Comparison of ENCODE assay signal across 25 mouse cellular contexts in genomic region chr11:95080783-95081182, GRCm38 (mm10). TPM values are rescaled to one million over a fixed set of nuclear protein-coding genes. Genes with fewer than 3 reads are reported as not detected.
DNase-seq lines count a peak whose midpoint lies in the region; ATAC-seq and TF ChIP-seq lines count a peak whose summit lies in the region.
"Had no signal": no experiment of that assay in that cellular context is flagged by ENCODE, and none has a peak within 500 bp of the region (broad histone marks: within the 10 kb centered on the region; RNA-seq: fewer than 3 reads in every experiment).

No protein-coding gene starts in this region.

- no peak overlapping the region for H3K4me2 ChIP-seq in kidney, embryonic 16.5 days (replicated peaks; ENCODE audit: low read depth, low read length)
- no peak overlapping the region for H3K4me2 ChIP-seq in lung, postnatal 0 days (replicated peaks; ENCODE audit: low read depth, low read length)
- H3K4me2 ChIP-seq: embryonic facial prominence, embryonic 12.5 days; embryonic facial prominence, embryonic 15.5 days; hindbrain, embryonic 12.5 days; hindbrain, embryonic 15.5 days had no signal

- TF ChIP-seq POLR2A in kidney, adult 2 months (IDR thresholded peaks at IDR 0.05; ENCODE audit: low read depth, low read length): no peak
- TF ChIP-seq POLR2A in lung, adult 2 months (IDR thresholded peaks at IDR 0.05; ENCODE audit: borderline replicate concordance, extremely low read depth, low read depth, low read length): no peak

- no peaks in the 10 kb centered on the region for H3K36me3 ChIP-seq in kidney, adult 2 months (ENCODE audit: control insufficient read depth, insufficient read depth, low read length)
- no peaks in the 10 kb centered on the region for H3K36me3 ChIP-seq in kidney, embryonic 16.5 days (ENCODE audit: insufficient read depth, low read length)
- H3K36me3 ChIP-seq in lung, postnatal 0 days (ENCODE audit: insufficient read depth, low read length): no peaks in the 10 kb centered on the region
- H3K36me3 ChIP-seq: embryonic facial prominence, embryonic 12.5 days; embryonic facial prominence, embryonic 15.5 days; hindbrain, embryonic 12.5 days; hindbrain, embryonic 15.5 days had no signal

- TF ChIP-seq CTCF in kidney, adult 2 months (conservative IDR thresholded peaks at IDR 0.05; ENCODE audit: insufficient read depth, insufficient read length, low read depth, low read length): no peak
- TF ChIP-seq CTCF in lung, postnatal 0 days (IDR thresholded peaks at IDR 0.05): no peak
- no peak for TF ChIP-seq CTCF in lung, adult 2 months (IDR thresholded peaks at IDR 0.05; ENCODE audit: insufficient read depth, low read length)

- no peak overlapping the region for H3K4me3 ChIP-seq in kidney, adult 2 months (ENCODE audit: insufficient read depth, low read depth, low read length)
- no peak overlapping the region for H3K4me3 ChIP-seq in kidney, embryonic 16.5 days (ENCODE audit: low read length)
- H3K4me3 ChIP-seq in lung, postnatal 0 days (ENCODE audit: low read depth, low read length): no peak overlapping the region
- no peak overlapping the region for H3K4me3 ChIP-seq in lung, adult 2 months (replicated peaks; ENCODE audit: extremely low read depth, low read depth, low read length)
- H3K4me3 ChIP-seq: embryonic facial prominence, embryonic 12.5 days; embryonic facial prominence, embryonic 15.5 days; hindbrain, embryonic 12.5 days; hindbrain, embryonic 15.5 days had no signal

- TF ChIP-seq EP300 in lung, postnatal 0 days (IDR thresholded peaks at IDR 0.05): no peak

- H3K4me1 ChIP-seq in kidney, adult 2 months (ENCODE audit: control insufficient read depth, insufficient read depth, low read length): peaks cover 17% of the 10 kb centered on the region
- peaks cover 58% of the 10 kb centered on the region for H3K4me1 ChIP-seq in kidney, embryonic 16.5 days (ENCODE audit: insufficient read depth, low read length)
- peaks cover 24% of the 10 kb centered on the region; the same call in 1 of the 2 replicates for H3K4me1 ChIP-seq in lung, postnatal 0 days (ENCODE audit: insufficient read depth, low read depth, low read length)
- peaks cover 36% of the 10 kb centered on the region for H3K4me1 ChIP-seq in lung, adult 2 months (ENCODE audit: control insufficient read depth, insufficient read depth, low read length)

- H3K27ac ChIP-seq in kidney, adult 2 months (ENCODE audit: insufficient read depth, low read depth, low read length): peak overlapping the region; percentile 32; the same call in 1 of the 2 replicates
- H3K27ac ChIP-seq in kidney, embryonic 16.5 days (ENCODE audit: low read length): peak overlapping the region; percentile 76
- peak overlapping the region; percentile 75; the same call in 1 of the 2 replicates for H3K27ac ChIP-seq in lung, postnatal 0 days (ENCODE audit: low read length)
- H3K27ac ChIP-seq: embryonic facial prominence, embryonic 12.5 days; embryonic facial prominence, embryonic 15.5 days; hindbrain, embryonic 12.5 days; hindbrain, embryonic 15.5 days had no signal

- no peak for ATAC-seq in kidney, embryonic 16.5 days (ENCODE audit: low FRiP score, low TSS enrichment)
- no peak for ATAC-seq in lung, postnatal 0 days
- ATAC-seq: activated CD4-positive, CD25-positive, alpha-beta regulatory T cell, adult 4 months; forebrain, embryonic 14.5 days; forebrain, postnatal 0 days had no signal

- H3K9ac ChIP-seq in kidney, embryonic 16.5 days (replicated peaks; ENCODE audit: low read length): no peak overlapping the region
- H3K9ac ChIP-seq in lung, postnatal 0 days (replicated peaks; ENCODE audit: low read depth): no peak overlapping the region
- H3K9ac ChIP-seq: embryonic facial prominence, embryonic 12.5 days; embryonic facial prominence, embryonic 15.5 days; forebrain, postnatal 0 days; hindbrain, embryonic 12.5 days; hindbrain, embryonic 15.5 days had no signal

- no peaks in the 10 kb centered on the region for H3K9me3 ChIP-seq in kidney, embryonic 16.5 days (ENCODE audit: low read length)
- no peaks in the 10 kb centered on the region for H3K9me3 ChIP-seq in lung, postnatal 0 days (ENCODE audit: low read length)
- H3K9me3 ChIP-seq: embryonic facial prominence, embryonic 12.5 days; embryonic facial prominence, embryonic 15.5 days; hindbrain, embryonic 12.5 days; hindbrain, embryonic 15.5 days had no signal

- WGBS in kidney, adult 2 months: 71% methylated on average over 6 of the region's 6 CpGs
- WGBS in kidney, embryonic 16.5 days: 40% methylated on average over 6 of the region's 6 CpGs
- WGBS in lung, postnatal 0 days: 71% methylated on average over 6 of the region's 6 CpGs
- 75% methylated on average over 6 of the region's 6 CpGs for WGBS in lung, adult 2 months

- peak; percentile 31 for DNase-seq in kidney, adult 2 months
- DNase-seq in kidney, adult 8-10 months: no peak
- no peak for DNase-seq in kidney, postnatal 36 days
- no peak for DNase-seq in lung, postnatal 0 days (ENCODE audit: low spot score)
- no peak for DNase-seq in lung, adult 2 months
- DNase-seq: adrenal gland, adult 8-10 months; adrenal gland, postnatal 25 days; cerebellum, adult 11-12 months; cerebellum, adult 8-10 months; cerebellum, postnatal 10 days; cerebellum, postnatal 36 days; embryo, embryonic 11 days; forebrain, postnatal 0 days; gastrocnemius, postnatal 25 days; heart, adult 18-20 months had no signal

- H3K27me3 ChIP-seq in kidney, adult 2 months (replicated peaks; ENCODE audit: control insufficient read depth, insufficient read depth, low read length): no peaks in the 10 kb centered on the region
- H3K27me3 ChIP-seq in kidney, embryonic 16.5 days (ENCODE audit: insufficient read depth, low read length): no peaks in the 10 kb centered on the region
- H3K27me3 ChIP-seq in lung, postnatal 0 days (replicated peaks; ENCODE audit: insufficient read depth, low read length): no peaks in the 10 kb centered on the region

RNA-seq across cellular contexts. Expression of gene Itga3, which starts 4.2 kb away (rescaled TPM):
- 48.2 and 55.4 TPM in 2 replicates for polyA plus RNA-seq in kidney, adult 2 months (2012; rRNA removed)
- polyA plus RNA-seq in kidney, embryonic 16.5 days (2015; fragmentation: Nextera tagmentation; extraction: Ambion mirVana): 25.5 and 25.8 TPM in 2 replicates
- 44.3 and 63.1 TPM in 2 replicates for polyA plus RNA-seq in lung, postnatal 0 days (2015; fragmentation: Nextera tagmentation; extraction: Ambion mirVana)
- 181 and 187 TPM in 2 replicates for polyA plus RNA-seq in lung, adult 2 months (2012; rRNA removed)

RNA-seq across cellular contexts. Expression of gene Dlx3, which starts 39.1 kb away (rescaled TPM):
- polyA plus RNA-seq in kidney, adult 2 months (2012; rRNA removed): 0.05 and 0.10 TPM in 2 replicates
- polyA plus RNA-seq in kidney, embryonic 16.5 days (2015; fragmentation: Nextera tagmentation; extraction: Ambion mirVana): 1.1 TPM in 2 replicates
- 0.05 TPM in 1 of 2 replicates, not detected in the other for polyA plus RNA-seq in lung, postnatal 0 days (2015; fragmentation: Nextera tagmentation; extraction: Ambion mirVana)
- polyA plus RNA-seq in lung, adult 2 months (2012; rRNA removed): 0.05 and 2.0 TPM in 2 replicates
- polyA plus RNA-seq: activated CD4-positive, CD25-positive, alpha-beta regulatory T cell, adult 4 months; cortical plate, adult 2 months; forebrain, embryonic 14.5 days; forebrain, postnatal 0 days; heart, embryonic 14.5 days; heart, postnatal 0 days had no signal

RNA-seq across cellular contexts. Expression of gene Pdk2, which starts 39.6 kb away (rescaled TPM):
- 430 and 469 TPM in 2 replicates for polyA plus RNA-seq in kidney, adult 2 months (2012; rRNA removed)
- polyA plus RNA-seq in kidney, embryonic 16.5 days (2015; fragmentation: Nextera tagmentation; extraction: Ambion mirVana): 72.3 and 85.2 TPM in 2 replicates
- polyA plus RNA-seq in lung, postnatal 0 days (2015; fragmentation: Nextera tagmentation; extraction: Ambion mirVana): 39.3 and 51.1 TPM in 2 replicates
- polyA plus RNA-seq in lung, adult 2 months (2012; rRNA removed): 53.0 and 67.3 TPM in 2 replicates
